Mouse (Mus musculus): ENCODE measurements around the gene Ireb2. TPM values are rescaled to one million over a fixed set of nuclear protein-coding genes. Genes with fewer than 3 reads are reported as not detected.

Gene Ireb2
- total RNA-seq, 1 experiment: 51.0 TPM

DNA sequence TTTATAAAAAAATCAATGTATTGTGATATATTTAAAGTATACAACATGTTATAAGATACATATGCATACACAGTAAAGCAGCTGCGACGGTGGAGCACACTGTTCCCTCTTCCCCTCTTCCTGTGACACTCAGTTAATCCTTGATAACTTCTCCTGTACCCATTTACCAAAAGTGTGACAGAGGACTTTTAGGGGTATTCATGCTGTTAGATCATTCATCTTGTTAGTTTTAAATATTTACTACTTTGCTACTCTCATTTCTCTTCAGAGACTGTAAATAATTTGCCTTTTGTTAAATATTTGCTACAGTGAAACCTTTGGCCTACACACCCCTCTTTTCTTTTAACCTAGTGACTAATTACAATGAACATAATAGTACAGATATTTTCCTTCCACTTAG is 68.8 kb downstream of the Ireb2 start:
- H3K9me3 ChIP-seq (ENCODE audit: control insufficient read depth, insufficient read depth, low read depth, low read length): no peaks in the 10 kb centered on the region
- in situ Hi-C loops (cut with MboI; ENCODE audit: low sequenced_read_pairs in 2 of 2, unreplicated experiment in 2 of 2): loop anchor here in 1 of 2 experiments (25.0 kb wide), 1 partner anchor 180 kb away; no protein-coding TSS in a partner anchor
- no peak overlapping the region for H3K4me3 ChIP-seq (ENCODE audit: insufficient read depth in 1 of 2, low read depth in 1 of 2, low read length in 2 of 2, poor library complexity in 1 of 2, severe bottlenecking in 1 of 2)
- no peaks in the 10 kb centered on the region for H3K4me1 ChIP-seq (ENCODE audit: control insufficient read depth in 2 of 2, insufficient read depth in 2 of 2, low read length in 2 of 2, poor library complexity in 1 of 2)
- no peak overlapping the region for H3K9ac ChIP-seq (ENCODE audit: insufficient read depth, low read depth, low read length, poor library complexity, severe bottlenecking)
- DNase-seq (ENCODE audit: low read depth, low spot score): no peak
- TF ChIP-seq CHD2 (IDR thresholded peaks at IDR 0.05; ENCODE audit: low read depth, low read length): no peak
- TF ChIP-seq ZC3H11A (IDR thresholded peaks at IDR 0.05; ENCODE audit: borderline replicate concordance, low read depth, low read length): no peak
- TF ChIP-seq HCFC1 (IDR thresholded peaks at IDR 0.05; ENCODE audit: borderline replicate concordance, insufficient read depth, low read length): no peak
- TF ChIP-seq MAFK (IDR thresholded peaks at IDR 0.05; ENCODE audit: insufficient read depth, low read depth, low read length): no peak
- TF ChIP-seq ZNF384 (IDR thresholded peaks at IDR 0.05; ENCODE audit: low read depth, low read length): no peak
- no peak overlapping the region for H3K27ac ChIP-seq (ENCODE audit: insufficient read depth, low read depth, low read length, poor library complexity, severe bottlenecking)
- H3K36me3 ChIP-seq (ENCODE audit: control insufficient read depth, insufficient read depth, low read length, poor library complexity, severe bottlenecking): no peaks in the 10 kb centered on the region

DNA sequence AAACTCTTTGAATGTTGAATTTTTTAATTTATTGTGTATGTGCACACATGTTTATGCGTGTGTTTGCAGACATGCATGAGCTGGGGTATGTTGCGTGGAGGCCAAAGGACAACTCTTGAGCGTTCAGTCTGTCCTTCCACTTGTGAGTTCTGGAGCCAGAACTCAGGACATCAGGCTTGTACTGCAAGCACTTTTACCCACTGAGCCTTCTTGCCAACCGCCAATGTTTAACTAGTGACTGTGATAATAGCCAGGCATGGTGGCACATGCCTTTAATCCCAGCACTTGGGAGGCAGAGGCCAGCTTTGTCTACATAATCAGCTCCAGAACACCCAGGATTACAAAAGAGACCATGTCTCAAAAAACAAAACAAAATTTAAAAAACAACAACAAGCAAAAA is 78.5 kb downstream of the Ireb2 start:
- in situ Hi-C loops (cut with MboI; ENCODE audit: low sequenced_read_pairs in 2 of 2, unreplicated experiment in 2 of 2): loop anchor here in 1 of 2 experiments (25.0 kb wide), 1 partner anchor 170 kb away; no protein-coding TSS in a partner anchor
- H3K9me3 ChIP-seq (ENCODE audit: control insufficient read depth, insufficient read depth, low read depth, low read length): no peaks in the 10 kb centered on the region
- H3K9ac ChIP-seq (ENCODE audit: insufficient read depth, low read depth, low read length, poor library complexity, severe bottlenecking): no peak overlapping the region
- H3K27ac ChIP-seq (ENCODE audit: insufficient read depth, low read depth, low read length, poor library complexity, severe bottlenecking): no peak overlapping the region
- no peaks in the 10 kb centered on the region for H3K36me3 ChIP-seq (ENCODE audit: control insufficient read depth, insufficient read depth, low read length, poor library complexity, severe bottlenecking)
- no peak for DNase-seq (ENCODE audit: low read depth, low spot score)
- no peak overlapping the region for H3K4me3 ChIP-seq (ENCODE audit: insufficient read depth in 1 of 2, low read depth in 1 of 2, low read length in 2 of 2, poor library complexity in 1 of 2, severe bottlenecking in 1 of 2)
- no peaks in the 10 kb centered on the region for H3K4me1 ChIP-seq (ENCODE audit: control insufficient read depth in 2 of 2, insufficient read depth in 2 of 2, low read length in 2 of 2, poor library complexity in 1 of 2)
- TF ChIP-seq MAFK (IDR thresholded peaks at IDR 0.05; ENCODE audit: insufficient read depth, low read depth, low read length): no peak
- no peak for TF ChIP-seq ZC3H11A (IDR thresholded peaks at IDR 0.05; ENCODE audit: borderline replicate concordance, low read depth, low read length)
- no peak for TF ChIP-seq ZNF384 (IDR thresholded peaks at IDR 0.05; ENCODE audit: low read depth, low read length)
- no peak for TF ChIP-seq HCFC1 (IDR thresholded peaks at IDR 0.05; ENCODE audit: borderline replicate concordance, insufficient read depth, low read length)
- no peak for TF ChIP-seq CHD2 (IDR thresholded peaks at IDR 0.05; ENCODE audit: low read depth, low read length)

DNA sequence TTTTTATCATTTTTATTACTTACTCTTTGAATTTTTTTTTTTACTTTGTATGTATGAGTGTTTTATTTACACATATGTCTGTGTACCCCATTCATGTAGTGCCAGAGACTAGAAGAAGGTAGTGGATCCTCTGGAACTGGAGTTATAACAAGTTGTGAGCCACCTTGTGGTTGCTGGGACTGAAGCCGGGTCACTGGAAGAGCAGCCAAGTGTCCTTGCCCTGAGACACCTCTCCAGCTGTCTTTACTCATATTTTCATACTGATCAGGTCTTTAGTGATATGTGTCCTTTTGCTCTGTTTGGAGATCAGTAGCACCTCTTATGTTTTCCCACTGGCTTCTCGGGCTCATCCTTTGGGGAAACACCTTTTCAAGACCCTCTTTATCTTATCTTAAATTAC is 80.9 kb downstream of the Ireb2 start:
- Histone ChIP-seq H3K9me3 (ENCODE audit: control insufficient read depth, insufficient read depth, low read depth, low read length) (no peaks in the 10 kb centered on the region), H3K27ac (ENCODE audit: insufficient read depth, low read depth, low read length, poor library complexity, severe bottlenecking) (no peak overlapping the region), H3K9ac (ENCODE audit: insufficient read depth, low read depth, low read length, poor library complexity, severe bottlenecking) (no peak overlapping the region), H3K4me3 (ENCODE audit: insufficient read depth in 1 of 2, low read depth in 1 of 2, low read length in 2 of 2, poor library complexity in 1 of 2, severe bottlenecking in 1 of 2) (no peak overlapping the region), H3K4me1 (ENCODE audit: control insufficient read depth in 2 of 2, insufficient read depth in 2 of 2, low read length in 2 of 2, poor library complexity in 1 of 2) (peaks cover 0 to under 1% of the 10 kb centered on the region in 2 experiments; a peak in 1 of 4 replicates), H3K36me3 (ENCODE audit: control insufficient read depth, insufficient read depth, low read length, poor library complexity, severe bottlenecking) (no peaks in the 10 kb centered on the region)
- TF ChIP-seq ZNF384 (IDR thresholded peaks at IDR 0.05; ENCODE audit: low read depth, low read length): no peak
- TF ChIP-seq MAFK (IDR thresholded peaks at IDR 0.05; ENCODE audit: insufficient read depth, low read depth, low read length): no peak
- no peak for TF ChIP-seq CHD2 (IDR thresholded peaks at IDR 0.05; ENCODE audit: low read depth, low read length)
- TF ChIP-seq HCFC1 (IDR thresholded peaks at IDR 0.05; ENCODE audit: borderline replicate concordance, insufficient read depth, low read length): no peak
- TF ChIP-seq ZC3H11A (IDR thresholded peaks at IDR 0.05; ENCODE audit: borderline replicate concordance, low read depth, low read length): no peak
- DNase-seq (ENCODE audit: low read depth, low spot score): no peak
- in situ Hi-C loops (cut with MboI; ENCODE audit: low sequenced_read_pairs in 2 of 2, unreplicated experiment in 2 of 2): loop anchor here in 1 of 2 experiments (25.0 kb wide), 1 partner anchor 168 kb away; no protein-coding TSS in a partner anchor

DNA sequence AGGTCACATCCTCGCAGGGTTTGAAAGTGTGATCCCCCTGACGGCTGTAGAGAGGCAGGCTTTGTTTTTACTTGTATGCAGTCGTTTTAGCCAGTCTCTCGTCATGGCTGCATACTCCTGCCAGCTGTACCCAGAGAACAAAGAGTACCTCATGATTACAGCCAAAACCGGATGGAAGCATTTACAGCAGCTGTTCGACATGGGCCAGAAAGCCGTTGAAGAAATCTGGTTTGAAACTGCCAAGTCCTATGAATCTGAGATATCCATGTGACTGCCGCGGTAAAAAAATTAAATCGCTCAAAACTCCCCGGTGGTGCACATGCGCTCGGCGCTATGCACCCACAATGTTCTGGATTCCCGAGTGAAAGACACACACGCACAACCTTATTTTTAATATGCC is 82.7 kb downstream of the Ireb2 start:
- Histone ChIP-seq H3K4me1 (ENCODE audit: control insufficient read depth in 2 of 2, insufficient read depth in 2 of 2, low read length in 2 of 2, poor library complexity in 1 of 2) (peaks cover 0 to 1% of the 10 kb centered on the region in 2 experiments; a peak in 1 of 4 replicates), H3K36me3 (ENCODE audit: control insufficient read depth, insufficient read depth, low read length, poor library complexity, severe bottlenecking) (no peaks in the 10 kb centered on the region), H3K9ac (ENCODE audit: insufficient read depth, low read depth, low read length, poor library complexity, severe bottlenecking) (peak overlapping the region; percentile 54), H3K27ac (ENCODE audit: insufficient read depth, low read depth, low read length, poor library complexity, severe bottlenecking) (no peak overlapping the region), H3K4me3 (ENCODE audit: insufficient read depth in 1 of 2, low read depth in 1 of 2, low read length in 2 of 2, poor library complexity in 1 of 2, severe bottlenecking in 1 of 2) (peak overlapping the region; percentile 39 to 57), H3K9me3 (ENCODE audit: control insufficient read depth, insufficient read depth, low read depth, low read length) (no peaks in the 10 kb centered on the region)
- in situ Hi-C loops (cut with MboI; ENCODE audit: low sequenced_read_pairs in 2 of 2, unreplicated experiment in 2 of 2): loop anchor here in 1 of 2 experiments (25.0 kb wide), 1 partner anchor 166 kb away; no protein-coding TSS in a partner anchor
- TF ChIP-seq CHD2 (IDR thresholded peaks at IDR 0.05; ENCODE audit: low read depth, low read length) (no peak), HCFC1 (IDR thresholded peaks at IDR 0.05; ENCODE audit: borderline replicate concordance, insufficient read depth, low read length) (no peak), ZC3H11A (IDR thresholded peaks at IDR 0.05; ENCODE audit: borderline replicate concordance, low read depth, low read length) (no peak), MAFK (IDR thresholded peaks at IDR 0.05; ENCODE audit: insufficient read depth, low read depth, low read length) (no peak), ZNF384 (IDR thresholded peaks at IDR 0.05; ENCODE audit: low read depth, low read length) (no peak)
- no peak for DNase-seq (ENCODE audit: low read depth, low spot score)
